Mouse (Mus musculus): ENCODE data around the gene Cyb5d1. TPM values are rescaled to one million over a fixed set of nuclear protein-coding genes. Genes with fewer than 3 reads are reported as not detected.

The Cyb5d1 gene
- total RNA-seq, 2 experiments from 2014 or later, result 21.3 to 22.1 TPM

GRCm38 (mm10) chr11:69415668-69416451 lies 20.4 kb upstream of the Cyb5d1 start:
- DNase-seq, result peak; percentile 65

- peak; percentile 80 for DNase-seq
Measured at GRCm38 (mm10) chr11:69415327-69415667, 19.9 kb upstream of the Cyb5d1 start.

- no peak for DNase-seq
Measured at GRCm38 (mm10) chr11:69414421-69415326, 19.2 kb upstream of the Cyb5d1 start.

- DNase-seq, result peak; percentile 26
Measured at GRCm38 (mm10) chr11:69413221-69414181, 18.1 kb upstream of the Cyb5d1 start, which contains the start of gene Kdm6b. Gene Kdm6b (minus strand): TSS chr11:69413675.

GRCm38 (mm10) chr11:69412548-69412947 lies 17.1 kb upstream of the Cyb5d1 start:
- no peak for DNase-seq

DNA sequence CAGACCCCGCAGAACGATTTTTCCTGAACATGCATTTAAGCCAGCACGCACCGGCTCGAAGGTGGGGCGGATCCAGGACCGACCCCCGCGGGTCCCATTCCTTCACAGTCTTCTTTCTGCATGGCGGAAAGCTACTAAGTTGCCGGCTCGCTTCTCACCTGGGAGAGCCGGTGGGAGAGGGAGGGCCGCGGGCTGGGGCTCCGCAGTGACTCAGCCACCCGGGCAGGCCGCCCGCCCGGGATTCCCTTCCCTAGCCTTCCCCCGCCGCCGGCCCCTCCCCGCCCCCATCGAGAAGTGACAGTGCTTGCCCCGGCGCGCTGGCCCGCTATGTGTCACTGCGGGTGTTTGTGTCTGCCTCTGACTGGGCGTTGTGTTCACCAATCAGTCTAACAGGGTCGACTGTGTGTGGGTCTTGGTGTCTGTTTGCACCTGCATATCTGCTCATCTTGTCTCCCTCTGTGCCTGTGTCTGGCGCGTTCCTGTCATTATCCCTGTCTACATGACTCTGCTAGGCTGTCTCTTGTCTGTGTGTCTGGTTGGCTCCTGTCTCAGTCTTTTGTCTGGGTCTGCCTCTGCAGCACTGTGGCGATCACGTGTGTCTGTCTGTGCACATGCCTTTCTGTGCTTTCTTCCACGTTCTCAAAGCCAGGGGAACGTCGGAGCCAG lies 16.2 kb upstream of the Cyb5d1 start:
- DNase-seq, result peak; percentile 88

DNA sequence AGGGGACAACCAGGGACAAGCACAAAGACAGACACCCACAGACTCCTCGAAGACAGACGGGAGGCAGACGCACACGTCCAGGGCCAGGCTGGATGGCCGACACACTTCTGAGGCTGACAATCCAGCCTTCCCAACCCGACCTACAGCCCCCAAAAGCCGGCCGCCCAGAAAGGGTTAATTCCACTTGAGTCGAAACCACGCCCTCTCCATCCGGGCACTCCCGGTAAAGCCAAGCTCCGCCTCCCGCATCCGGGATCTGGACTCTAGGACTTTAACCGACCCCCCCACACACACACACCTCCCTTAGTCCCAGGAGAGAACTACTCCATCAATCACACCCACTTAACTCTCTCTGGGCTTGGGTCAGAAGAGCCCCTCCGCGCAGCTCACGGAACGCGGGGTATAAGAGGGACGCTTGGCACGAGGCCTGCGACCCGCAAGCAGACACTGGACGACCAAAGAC lies 15.7 kb upstream of the Cyb5d1 start:
- DNase-seq, result peak; percentile 98

- peak; percentile 69 for DNase-seq
Measured at GRCm38 (mm10) chr11:69410310-69411072, 15.1 kb upstream of the Cyb5d1 start.

- DNase-seq, result no peak
Measured at GRCm38 (mm10) chr11:69410045-69410309, 14.5 kb upstream of the Cyb5d1 start.

DNA sequence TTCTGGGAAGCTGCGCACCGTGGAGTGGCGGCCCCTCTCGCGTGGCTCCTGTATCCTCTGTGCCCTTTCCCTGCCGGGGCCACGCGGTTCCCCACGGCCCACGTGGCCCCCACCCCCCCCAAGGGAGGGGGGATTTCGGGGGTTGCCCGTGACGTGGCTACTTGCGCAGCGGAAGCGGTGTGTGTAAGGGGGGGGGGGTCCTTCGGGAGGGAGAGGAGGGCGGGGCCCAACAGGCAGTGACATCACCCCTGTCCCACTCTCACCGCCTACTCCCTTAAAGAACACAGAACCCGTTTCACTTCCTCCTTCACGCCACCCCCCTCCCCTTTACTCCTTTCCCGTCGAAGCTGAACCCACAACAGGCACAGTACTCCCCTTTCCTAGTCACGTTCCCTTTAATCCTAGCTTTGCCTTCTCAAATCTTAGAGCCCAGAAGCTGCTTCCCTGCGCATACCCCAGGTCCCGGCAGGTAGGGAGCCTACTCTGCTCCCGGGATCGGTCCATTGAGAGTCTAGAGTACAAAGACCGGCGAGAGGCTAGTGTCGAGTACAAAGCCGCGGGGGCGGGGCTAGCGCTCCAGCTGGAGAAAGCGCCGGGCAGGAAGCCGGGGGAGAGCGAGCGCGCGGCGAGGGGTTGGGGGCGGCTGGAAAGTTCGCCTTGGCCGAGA lies 14.1 kb upstream of the Cyb5d1 start:
- peak; percentile 91 for DNase-seq

DNA sequence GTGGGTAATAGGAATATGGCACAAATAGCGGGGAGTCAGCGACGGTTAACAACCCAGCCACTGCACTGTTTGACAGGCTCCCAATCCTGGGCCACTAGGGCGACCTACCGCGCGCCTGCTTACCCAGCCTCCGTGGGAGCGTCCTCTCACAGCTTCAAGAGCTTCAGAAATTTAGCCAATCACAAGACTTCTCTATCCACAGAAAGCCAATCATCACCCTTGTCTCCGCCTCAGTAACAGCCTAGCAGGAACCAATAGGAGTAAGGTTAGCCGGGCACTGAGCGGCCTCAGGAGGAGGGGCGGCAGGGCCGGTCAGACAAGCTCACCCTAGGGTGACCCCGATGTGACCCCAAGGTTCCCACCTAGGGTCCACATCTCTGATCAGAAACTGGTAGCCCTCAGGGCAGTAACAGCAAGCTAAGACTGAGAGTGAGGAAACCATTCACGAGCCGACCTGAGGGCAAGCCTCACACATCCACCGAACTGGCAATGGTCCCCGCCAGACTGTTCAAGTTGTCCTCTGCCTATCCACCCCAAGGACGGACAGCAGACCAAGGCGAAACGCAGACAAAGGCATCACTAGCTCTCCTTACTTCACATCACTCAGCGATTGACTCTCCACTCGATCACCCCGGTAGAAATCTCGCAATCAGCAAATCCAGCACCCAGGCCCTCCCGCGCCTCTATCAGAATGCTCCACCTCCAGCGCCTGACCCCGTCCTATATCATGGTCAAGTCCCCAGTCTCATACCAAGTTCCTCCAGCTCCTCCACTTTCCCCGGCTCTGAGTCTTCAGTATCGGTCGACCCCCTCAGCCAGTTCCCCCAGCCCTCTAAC lies 13.3 kb upstream of the Cyb5d1 start:
- peak; percentile 82 for DNase-seq

GRCm38 (mm10) chr11:69407724-69408004 lies 12.2 kb upstream of the Cyb5d1 start:
- no peak for DNase-seq

GRCm38 (mm10) chr11:69406867-69407723 lies 11.7 kb upstream of the Cyb5d1 start:
- DNase-seq, result no peak

- DNase-seq, result no peak
Measured at GRCm38 (mm10) chr11:69406282-69406681, 10.9 kb upstream of the Cyb5d1 start.

- no peak for DNase-seq
Measured at GRCm38 (mm10) chr11:69405397-69406200, 10.2 kb upstream of the Cyb5d1 start.

GRCm38 (mm10) chr11:69404595-69405396 lies 9.4 kb upstream of the Cyb5d1 start:
- DNase-seq, result no peak

All from heart, postnatal 4 days (tissue).